Mouse (Mus musculus): ENCODE results near the gene Acad10. TPM values are rescaled to one million over a fixed set of nuclear protein-coding genes. Genes with fewer than 3 reads are reported as not detected.

Acad10 gene
- total and polyA plus RNA-seq, 3 experiments: 2.1 to 4.2 (median 2.7) TPM

GRCm38 (mm10) chr5:121701111-121701769 lies 40.9 kb upstream of the Acad10 start:
- no peak for DNase-seq (ENCODE audit: extremely low read depth)
- Histone ChIP-seq H3K4me2 (ENCODE audit: insufficient read depth, low read depth, poor library complexity, severe bottlenecking) (no peak overlapping the region), H3K36me3 (replicated peaks in 1 of 2; ENCODE audit: control insufficient read depth in 1 of 2, insufficient read depth in 1 of 2, low read length in 1 of 2) (no peaks in the 10 kb centered on the region), H3K79me2 (replicated peaks; ENCODE audit: control insufficient read depth, extremely low read depth, insufficient read depth, poor library complexity, severe bottlenecking) (no peaks in the 10 kb centered on the region), H3K9ac (ENCODE audit: insufficient read depth, low read depth) (no peak overlapping the region), H3K4me3 (replicated peaks in 1 of 3; ENCODE audit: low read depth in 2 of 3, low read length in 2 of 3, poor library complexity in 1 of 3) (no peak overlapping the region), H3K9me3 (replicated peaks; ENCODE audit: low read length) (no peaks in the 10 kb centered on the region), H3K27ac (ENCODE audit: insufficient read depth, low read depth) (no peak overlapping the region), H3K27me3 (replicated peaks) (peaks cover 2% of the 10 kb centered on the region), H3K4me1 (ENCODE audit: control insufficient read depth in 1 of 2, insufficient read depth in 2 of 2) (peaks cover 0 to 5% of the 10 kb centered on the region in 2 experiments; a peak in 1 of 4 replicates)
- dilution Hi-C loops (cut with MboI; ENCODE audit: extremely low pct_ligation_motif_present, extremely low pct_unique_long_range_greater_than_20kb, low sequenced_read_pairs): no loop called here
- in situ Hi-C loops (cut with MboI; ENCODE audit: low pct_ligation_motif_present, low pct_unique_long_range_greater_than_20kb, low sequenced_read_pairs): no loop called here
- TF ChIP-seq POLR2A (IDR thresholded peaks at IDR 0.05; ENCODE audit: low read depth, low read length) (no peak), CHD1 (IDR thresholded peaks at IDR 0.05; ENCODE audit: low read depth, low read length) (no peak), ELF1 (IDR thresholded peaks at IDR 0.05; ENCODE audit: low read depth, low read length) (no peak), E2F4 (IDR thresholded peaks at IDR 0.05; ENCODE audit: insufficient replicate concordance, low read depth, low read length) (no peak), HCFC1 (IDR thresholded peaks at IDR 0.05; ENCODE audit: low read depth, low read length) (no peak), ZC3H11A (IDR thresholded peaks at IDR 0.05; ENCODE audit: low read depth, low read length) (no peak), ETS1 (conservative IDR thresholded peaks at IDR 0.05; ENCODE audit: low read depth, low read length) (no peak), CTCF (conservative IDR thresholded peaks at IDR 0.05 in 1 of 2, IDR thresholded peaks at IDR 0.05 in 1 of 2; ENCODE audit: low read depth in 2 of 2, low read length in 2 of 2) (no peak), NRF1 (IDR thresholded peaks at IDR 0.05; ENCODE audit: low read depth, low read length) (no peak), USF1 (IDR thresholded peaks at IDR 0.05; ENCODE audit: low read depth, low read length) (no peak), POLR2AphosphoS2 (IDR thresholded peaks at IDR 0.05; ENCODE audit: low read depth, low read length) (no peak), SIN3A (IDR thresholded peaks at IDR 0.05; ENCODE audit: low read length) (no peak), MYC (IDR thresholded peaks at IDR 0.05; ENCODE audit: low read depth, low read length) (no peak)

GRCm38 (mm10) chr5:121700496-121700895 lies 40.2 kb upstream of the Acad10 start:
- in situ Hi-C loops (cut with MboI; ENCODE audit: low pct_ligation_motif_present, low pct_unique_long_range_greater_than_20kb, low sequenced_read_pairs): no loop called here
- no peak for TF ChIP-seq ZMIZ1 (IDR thresholded peaks at IDR 0.05; ENCODE audit: low read depth, low read length)
- no peak for TF ChIP-seq UBTF (IDR thresholded peaks at IDR 0.05; ENCODE audit: low read depth, low read length)
- TF ChIP-seq IRF4 (IDR thresholded peaks at IDR 0.05; ENCODE audit: low read depth, low read length): no peak
- TF ChIP-seq MAZ (IDR thresholded peaks at IDR 0.05; ENCODE audit: low read depth, low read length): no peak
- no peak for TF ChIP-seq CTCF (conservative IDR thresholded peaks at IDR 0.05 in 1 of 2, IDR thresholded peaks at IDR 0.05 in 1 of 2; ENCODE audit: low read depth in 2 of 2, low read length in 2 of 2)
- no peak for TF ChIP-seq MAX (IDR thresholded peaks at IDR 0.05; ENCODE audit: low read length)
- TF ChIP-seq JUN (IDR thresholded peaks at IDR 0.05; ENCODE audit: insufficient read depth, low read depth, low read length): no peak
- TF ChIP-seq MAFK (IDR thresholded peaks at IDR 0.05; ENCODE audit: insufficient replicate concordance, low read length): no peak
- no peak for TF ChIP-seq PAX5 (IDR thresholded peaks at IDR 0.05; ENCODE audit: low read length)

More at GRCm38 (mm10) chr5:121700496-121700895, 40.2 kb upstream of the Acad10 start:
- peaks cover 0 to 5% of the 10 kb centered on the region in 2 experiments; a peak in 1 of 4 replicates for H3K4me1 ChIP-seq (ENCODE audit: control insufficient read depth in 1 of 2, insufficient read depth in 2 of 2)
- no peak overlapping the region for H3K9ac ChIP-seq (ENCODE audit: insufficient read depth, low read depth)
- no peak for DNase-seq (ENCODE audit: extremely low read depth)
- no peaks in the 10 kb centered on the region for H3K79me2 ChIP-seq (replicated peaks; ENCODE audit: control insufficient read depth, extremely low read depth, insufficient read depth, poor library complexity, severe bottlenecking)
- no peak overlapping the region for H3K4me3 ChIP-seq (replicated peaks in 1 of 3; ENCODE audit: low read depth in 2 of 3, low read length in 2 of 3, poor library complexity in 1 of 3)
- H3K4me2 ChIP-seq (ENCODE audit: insufficient read depth, low read depth, poor library complexity, severe bottlenecking): no peak overlapping the region
- no peaks in the 10 kb centered on the region for H3K9me3 ChIP-seq (replicated peaks; ENCODE audit: low read length)
- H3K27me3 ChIP-seq (replicated peaks): peaks cover 2% of the 10 kb centered on the region
- H3K36me3 ChIP-seq (replicated peaks in 1 of 2; ENCODE audit: control insufficient read depth in 1 of 2, insufficient read depth in 1 of 2, low read length in 1 of 2): no peaks in the 10 kb centered on the region
- dilution Hi-C loops (cut with MboI; ENCODE audit: extremely low pct_ligation_motif_present, extremely low pct_unique_long_range_greater_than_20kb, low sequenced_read_pairs): no loop called here
- H3K27ac ChIP-seq (ENCODE audit: insufficient read depth, low read depth): no peak overlapping the region

Data from CH12.LX (cell line).